Mouse (Mus musculus): Measurements from ENCODE around the gene Stard13.

The Stard13 gene

DNA sequence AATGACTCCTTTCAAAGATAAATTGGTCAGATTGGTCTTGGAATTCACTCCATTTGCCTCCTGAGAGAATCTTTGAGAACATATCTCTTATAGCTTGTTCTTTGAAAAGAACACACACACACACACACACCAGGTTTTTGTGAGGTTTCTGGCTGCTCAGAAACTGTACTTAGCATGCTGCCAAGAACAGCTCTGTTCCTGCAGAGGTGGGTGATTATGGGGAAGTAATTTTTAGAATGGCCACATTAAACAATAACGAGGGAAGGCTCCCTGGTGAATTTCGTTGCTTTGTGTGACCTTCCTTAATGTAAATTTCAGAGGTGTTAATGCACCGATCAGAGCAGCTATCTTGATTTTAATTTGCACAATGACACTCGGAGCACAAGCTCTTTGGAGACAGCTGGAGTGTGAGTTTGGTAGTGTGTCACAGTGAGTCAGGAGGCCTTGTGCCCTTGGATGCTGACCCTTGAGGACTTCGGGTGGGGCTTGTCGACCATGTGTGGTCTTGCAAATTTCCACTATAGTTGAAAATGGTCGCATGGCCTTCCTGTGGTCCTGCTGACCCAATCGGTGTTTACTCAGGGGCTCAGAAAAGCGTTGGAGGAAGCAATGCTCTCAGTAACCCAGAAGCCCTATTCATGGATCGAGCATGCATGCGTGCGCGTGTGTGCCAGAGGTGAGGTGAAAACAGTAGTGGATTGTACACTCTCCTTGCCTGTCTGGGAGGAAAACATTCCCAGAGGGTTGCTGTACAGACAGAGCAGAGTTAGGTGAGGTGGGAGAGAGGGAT, 213.4 kb downstream of the Stard13 start:
- no peak for DNase-seq (ENCODE audit: low spot score)

GRCm38 (mm10) chr5:151018959-151019358, 214.7 kb downstream of the Stard13 start:
- DNase-seq (ENCODE audit: low spot score) = no peak

GRCm38 (mm10) chr5:151018450-151018849, 215.2 kb downstream of the Stard13 start:
- DNase-seq (ENCODE audit: low spot score) = no peak

- DNase-seq (ENCODE audit: low spot score) = no peak
Observed at GRCm38 (mm10) chr5:151004216-151004755, 229.3 kb downstream of the Stard13 start.

- DNase-seq (ENCODE audit: low spot score) = no peak
Observed at GRCm38 (mm10) chr5:151002051-151002450, 231.6 kb downstream of the Stard13 start.

- no peak for DNase-seq (ENCODE audit: low spot score)
Observed at GRCm38 (mm10) chr5:151001111-151001510, 232.5 kb downstream of the Stard13 start.

DNA sequence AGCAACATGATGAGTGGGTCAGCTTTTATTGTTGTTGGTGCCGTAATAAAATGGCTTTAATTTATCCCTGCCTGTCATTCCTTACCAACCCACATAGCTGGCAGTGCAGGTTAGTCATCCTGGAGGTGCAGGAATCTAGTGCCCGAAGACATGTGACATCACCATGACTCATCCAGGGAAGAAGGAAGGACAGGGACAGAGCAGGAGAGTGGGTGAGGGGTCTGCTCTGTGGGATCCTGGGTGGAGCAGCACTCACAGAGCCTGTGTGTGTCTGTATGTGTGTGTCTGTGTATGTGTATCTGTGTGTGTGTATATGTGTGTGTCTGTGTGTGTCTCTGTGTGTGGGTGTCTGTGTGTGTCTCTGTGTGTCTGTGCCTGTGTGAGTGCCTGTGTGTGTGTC, 237.1 kb downstream of the Stard13 start:
- DNase-seq (ENCODE audit: low spot score) = no peak

DNA sequence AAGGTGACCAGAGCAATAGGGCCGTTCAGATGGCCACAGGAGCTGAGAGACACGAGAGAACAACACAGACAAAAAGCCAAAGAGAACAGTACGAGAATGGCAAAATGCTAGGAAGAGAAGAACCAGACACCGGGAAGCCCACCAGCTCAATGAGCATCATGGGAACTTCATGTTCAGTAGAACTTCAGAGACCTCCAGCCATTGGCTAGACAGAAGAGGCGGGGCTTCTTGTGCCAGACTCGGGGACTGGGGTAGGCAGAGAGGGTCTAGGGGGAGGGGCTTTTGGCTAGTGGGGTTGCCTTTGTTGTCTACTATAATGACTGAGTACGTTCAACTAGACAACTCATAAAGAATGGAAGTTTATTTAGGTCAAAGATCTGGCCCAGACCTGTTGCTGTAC, 239.5 kb downstream of the Stard13 start:
- DNase-seq (ENCODE audit: low spot score) = no peak

All from ovary, postnatal 10 days (tissue).